Mouse (Mus musculus) small intestine, adult 2 months (tissue): Measurements from ENCODE around the gene Rsph3b.

ENCODE experiments used
- CTCF ChIP-seq: fragments of 200-500 bp; IDR thresholded peaks from 2 replicates; pipeline ENCODE4 v1.5.1; 2012; ENCODE audit warnings: low read depth, mild to moderate bottlenecking, control low read depth, inconsistent platforms, low read length, moderate library complexity, mixed read lengths; ENCODE audit not compliant: insufficient replicate concordance, insufficient read length; ENCODE audit errors: extremely low read depth
- POLR2A ChIP-seq: fragments of 200-500 bp; IDR thresholded peaks from 2 replicates; pipeline ENCODE4 v1.6.1; 2012; ENCODE audit warnings: low read depth, mild to moderate bottlenecking, control low read depth, inconsistent platforms, low read length, moderate library complexity

- no peak for TF ChIP-seq CTCF
- no peak for TF ChIP-seq POLR2A
Observed at GRCm38 (mm10) chr17:6881306-6881705, 67.2 kb downstream of the Rsph3b start.
